Mouse (Mus musculus) erythroid progenitor cell, adult 5-6 weeks (primary cell): Measurements from ENCODE around the gene Gm1140. TPM values are rescaled to one million over a fixed set of nuclear protein-coding genes. Genes with fewer than 3 reads are reported as not detected.
"Not testable (repeated sequence)": the region's sequence is repeated elsewhere in the genome, so short reads cannot be mapped to it uniquely, and the experiment has no call there.

ENCODE experiments used
- ATAC-seq: replicated peaks from 2 replicates; pipeline ENCODE4 v1.8.0; 2016; ENCODE audit warnings: moderate number of reproducible peaks, mild to moderate bottlenecking, moderate TSS enrichment, inconsistent platforms; ENCODE audit not compliant: poor library complexity, low FRiP score, severe bottlenecking
- total RNA-seq, 2 experiments: library from RNA; stranded (forward) in 1 of 2; stranded (reverse) in 1 of 2; fragments of 150-400 nt in 1 of 2; fragments of 186-747, 209-891 nt in 1 of 2; gene quantifications; 2 replicates each; pipeline versions ENCODE4 v1.2.3 to v1.2.4; 2015 to 2017; ENCODE audit warnings: low replicate concordance in 2 of 2

Gene Gm1140
- not detected in 2 replicates for total RNA-seq (2015; ENCODE audit: low replicate concordance)
- total RNA-seq (2017; ENCODE audit: low replicate concordance): not detected in 2 replicates

GRCm38 (mm10) chrX:67693462-67693861 is at the start of gene Gm1140:
Gene Gm1140, minus strand, starts transcription at chrX:67693562.
- not testable (repeated sequence) for ATAC-seq

GRCm38 (mm10) chrX:67695398-67695797 is 2.0 kb upstream of the Gm1140 start, which contains the start of gene Gm14692:
Gene Gm14692, plus strand, starts transcription at chrX:67695698.
- ATAC-seq: not testable (repeated sequence)

Other genes with a start within 250 kb of the Gm1140 start
- not detected in 2 replicates for gene Gm14692, start 2.1 kb upstream of the Gm1140 start, total RNA-seq (2015; ENCODE audit: low replicate concordance)
- gene Gm14692, start 2.1 kb upstream of the Gm1140 start, total RNA-seq (2017; ENCODE audit: low replicate concordance): not detected in 2 replicates
- not detected in 2 replicates for gene 4933436I01Rik, start 227.9 kb upstream of the Gm1140 start, total RNA-seq (2015; ENCODE audit: low replicate concordance)
- not detected in 2 replicates for gene 4933436I01Rik, start 227.9 kb upstream of the Gm1140 start, total RNA-seq (2017; ENCODE audit: low replicate concordance)